Mouse (Mus musculus) midbrain, embryonic 11.5 days (tissue): Measurements from ENCODE around the gene Grin2d. TPM values are rescaled to one million over a fixed set of nuclear protein-coding genes. Genes with fewer than 3 reads are reported as not detected.

ENCODE experiments used
- ATAC-seq: fragments of 200-750 bp; cut with Nextera tagmentation; 2 replicates; pipeline ENCODE4 v1.8.0; 2017; ENCODE audit warnings: moderate TSS enrichment, moderate library complexity; ENCODE audit not compliant: low FRiP score
- DNase-seq: peaks from one replicate; pipeline ENCODE4 v3.0.0; 2015; ENCODE audit warnings: low spot score; ENCODE audit errors: missing footprints
- H3K27ac ChIP-seq: fragments of 300-500 bp; sonication (generic); 2 replicates; pipeline ENCODE4 v1.5.1; 2014; ENCODE audit warnings: low read depth, low read length
- H3K27me3 ChIP-seq: fragments of 300-500 bp; sonication (generic); 2 replicates; pipeline ENCODE4 v1.6.1; 2014; ENCODE audit warnings: mild to moderate bottlenecking, low read length, moderate library complexity, mixed read lengths; ENCODE audit not compliant: control insufficient read depth, insufficient read depth
- H3K36me3 ChIP-seq: fragments of 300-500 bp; sonication (generic); 2 replicates; pipeline ENCODE4 v1.6.1; 2014; ENCODE audit warnings: mild to moderate bottlenecking, low read length, moderate library complexity, mixed read lengths; ENCODE audit not compliant: control insufficient read depth, insufficient read depth
- H3K4me1 ChIP-seq: fragments of 300-500 bp; sonication (generic); 2 replicates; pipeline ENCODE4 v1.6.1; 2014; ENCODE audit warnings: low read length; ENCODE audit not compliant: control insufficient read depth, insufficient read depth
- H3K4me2 ChIP-seq: fragments of 300-500 bp; sonication (generic); 2 replicates; pipeline ENCODE4 v1.6.1; 2014; ENCODE audit warnings: mild to moderate bottlenecking, moderate library complexity
- H3K4me3 ChIP-seq: fragments of 300-500 bp; sonication (generic); 2 replicates; pipeline ENCODE4 v1.5.1; 2014; ENCODE audit warnings: low read depth, low read length
- H3K9ac ChIP-seq: fragments of 300-500 bp; sonication (generic); 2 replicates; pipeline ENCODE4 v1.6.1; 2014; ENCODE audit warnings: low read length
- H3K9me3 ChIP-seq: fragments of 300-500 bp; sonication (generic); 2 replicates; pipeline ENCODE4 v1.6.1; 2016; ENCODE audit warnings: low read length; ENCODE audit not compliant: control insufficient read depth
- WGBS: fragments of 180-500 bp; shearing (Covaris S2); extraction: QIAGEN DNeasy Blood & Tissue Kit; methylation state at CpG from one replicate; pipeline ENCODE4 v1.1.7; 2014; 5-methylcytosine and 5-hydroxymethylcytosine counted together
- polyA plus RNA-seq: library from polyadenylated mRNA; unstranded; fragments of >200 nt; fragmentation: Nextera tagmentation; extraction: Ambion mirVana; gene quantifications from 2 replicates; pipeline ENCODE4 v1.2.1, GENCODE M21; 2014

Grin2d gene
- polyA plus RNA-seq, 1 experiment from 2014 or later = 0.14 TPM

- peaks cover 20% of the 10 kb centered on the region for H3K4me1 ChIP-seq
- no peak overlapping the region for H3K4me2 ChIP-seq
- peaks cover 22% of the 10 kb centered on the region for H3K27me3 ChIP-seq
- no peak overlapping the region for H3K9ac ChIP-seq
- peaks cover 20% of the 10 kb centered on the region for H3K36me3 ChIP-seq
- DNase-seq (no peak), ATAC-seq (no peak)
- no peaks in the 10 kb centered on the region for H3K9me3 ChIP-seq
- no peak overlapping the region for H3K27ac ChIP-seq
- H3K4me3 ChIP-seq = no peak overlapping the region
- 31% methylated on average over 6 of the region's 6 CpGs for WGBS
Measured at GRCm38 (mm10) chr7:45796950-45797349, 81.2 kb downstream of the Grin2d start.

- H3K4me1 ChIP-seq = peaks cover 14% of the 10 kb centered on the region
- H3K9me3 ChIP-seq = no peaks in the 10 kb centered on the region
- DNase-seq = no peak
- ATAC-seq = no peak
- 96% methylated on average over 26 of the region's 29 CpGs for WGBS
- H3K27me3 ChIP-seq = peaks cover 22% of the 10 kb centered on the region
- H3K4me2 ChIP-seq = no peak overlapping the region
- H3K9ac ChIP-seq = no peak overlapping the region
- no peak overlapping the region for H3K27ac ChIP-seq
- peaks cover 26% of the 10 kb centered on the region for H3K36me3 ChIP-seq
- H3K4me3 ChIP-seq = no peak overlapping the region
Measured at GRCm38 (mm10) chr7:45794971-45795370, 83.2 kb downstream of the Grin2d start.

- no peak overlapping the region for H3K4me3 ChIP-seq
- no peak for DNase-seq
- H3K4me2 ChIP-seq = no peak overlapping the region
- H3K36me3 ChIP-seq = peaks cover 31% of the 10 kb centered on the region
- no peaks in the 10 kb centered on the region for H3K9me3 ChIP-seq
- WGBS = 90% methylated on average over 43 of the region's 44 CpGs
- peaks cover 22% of the 10 kb centered on the region for H3K27me3 ChIP-seq
- no peak for ATAC-seq
- H3K27ac ChIP-seq = no peak overlapping the region
- H3K9ac ChIP-seq = no peak overlapping the region
- peaks cover 14% of the 10 kb centered on the region for H3K4me1 ChIP-seq
Measured at GRCm38 (mm10) chr7:45793969-45794585, 84.1 kb downstream of the Grin2d start.

- no peaks in the 10 kb centered on the region for H3K9me3 ChIP-seq
- H3K4me1 ChIP-seq = peaks cover 10% of the 10 kb centered on the region
- no peak overlapping the region for H3K4me3 ChIP-seq
- DNase-seq (no peak), ATAC-seq (no peak)
- H3K27ac ChIP-seq = no peak overlapping the region
- WGBS = 84% methylated on average over 24 of the region's 24 CpGs
- H3K27me3 ChIP-seq = peaks cover 15% of the 10 kb centered on the region
- no peak overlapping the region for H3K4me2 ChIP-seq
- peaks cover 31% of the 10 kb centered on the region for H3K36me3 ChIP-seq
- no peak overlapping the region for H3K9ac ChIP-seq
Measured at GRCm38 (mm10) chr7:45793240-45793639, 84.9 kb downstream of the Grin2d start.

GRCm38 (mm10) chr7:45791756-45792490 lies 86.3 kb downstream of the Grin2d start:
- Histone ChIP-seq H3K36me3 (peaks cover 34% of the 10 kb centered on the region), H3K4me2 (no peak overlapping the region), H3K4me3 (no peak overlapping the region), H3K9ac (no peak overlapping the region), H3K9me3 (no peaks in the 10 kb centered on the region), H3K27ac (no peak overlapping the region), H3K27me3 (peaks cover 2% of the 10 kb centered on the region), H3K4me1 (peaks cover 5% of the 10 kb centered on the region; the same call in 1 of the 2 replicates)
- DNase-seq = peak; percentile 74
- no peak for ATAC-seq
- whole genome bisulfite sequencing = 77% methylated on average over 17 of the region's 17 CpGs

- Histone ChIP-seq H3K4me3 (no peak overlapping the region), H3K4me1 (peaks cover 10% of the 10 kb centered on the region; the same call in 1 of the 2 replicates), H3K4me2 (no peak overlapping the region), H3K9ac (no peak overlapping the region), H3K27ac (no peak overlapping the region), H3K9me3 (no peaks in the 10 kb centered on the region), H3K36me3 (peaks cover 32% of the 10 kb centered on the region), H3K27me3 (peaks cover 2% of the 10 kb centered on the region)
- peak; percentile 35 for DNase-seq
- no peak for ATAC-seq
- WGBS = 85% methylated on average over 6 of the region's 6 CpGs
Measured at GRCm38 (mm10) chr7:45790721-45791120, 87.5 kb downstream of the Grin2d start.

GRCm38 (mm10) chr7:45787642-45788041 lies 90.5 kb downstream of the Grin2d start:
- no peak overlapping the region for H3K9ac ChIP-seq
- no peaks in the 10 kb centered on the region for H3K9me3 ChIP-seq
- 88% methylated on average over 22 of the region's 22 CpGs for WGBS
- no peak overlapping the region for H3K4me2 ChIP-seq
- H3K27ac ChIP-seq = no peak overlapping the region
- DNase-seq (peak; percentile 65), ATAC-seq (no peak)
- peaks cover 2% of the 10 kb centered on the region for H3K27me3 ChIP-seq
- H3K4me1 ChIP-seq = peaks cover 21% of the 10 kb centered on the region
- peaks cover 17% of the 10 kb centered on the region for H3K36me3 ChIP-seq
- H3K4me3 ChIP-seq = no peak overlapping the region

- Histone ChIP-seq H3K4me1 (peaks cover 21% of the 10 kb centered on the region), H3K4me2 (peak overlapping the region; percentile 79), H3K4me3 (peak overlapping the region; percentile 71), H3K27me3 (peaks cover 2% of the 10 kb centered on the region; the same call in 1 of the 2 replicates), H3K36me3 (peaks cover 15% of the 10 kb centered on the region), H3K27ac (no peak overlapping the region), H3K9ac (peak overlapping the region; percentile 82), H3K9me3 (no peaks in the 10 kb centered on the region)
- 10% methylated on average over 17 of the region's 17 CpGs for WGBS
- peak; percentile 20 for ATAC-seq
- peak; percentile 84 for DNase-seq
Measured at GRCm38 (mm10) chr7:45786661-45787413, 91.3 kb downstream of the Grin2d start.
